Mouse (Mus musculus): ENCODE measurements around the gene Gnb3. TPM values are rescaled to one million over a fixed set of nuclear protein-coding genes. Genes with fewer than 3 reads are reported as not detected.
"Not testable (repeated sequence)": the region's sequence is repeated elsewhere in the genome, so short reads cannot be mapped to it uniquely, and the experiment has no call there.

Gene Gnb3
- polyA plus RNA-seq, 1 experiment from 2014 or later = 1.2 TPM

GRCm38 (mm10) chr6:124804341-124804740 lies 35.7 kb downstream of the Gnb3 start:
- Histone ChIP-seq H3K36me3 (ENCODE audit: insufficient read depth, low read length) (no peaks in the 10 kb centered on the region), H3K27me3 (ENCODE audit: insufficient read depth, low read length) (no peaks in the 10 kb centered on the region), H3K4me1 (replicated peaks; ENCODE audit: insufficient read depth, low read length) (peaks cover 10% of the 10 kb centered on the region; the same call in 1 of the 2 replicates), H3K4me2 (ENCODE audit: low read length) (no peak overlapping the region), H3K27ac (0 out of 2 replicates have a peak overlapping the region, but pooled peaks have one; percentile 94), H3K9me3 (replicated peaks; ENCODE audit: low read length) (no peaks in the 10 kb centered on the region), H3K9ac (ENCODE audit: low read depth, low read length) (no peak overlapping the region), H3K4me3 (replicated peaks; ENCODE audit: low read depth, low read length) (no peak overlapping the region)
- ATAC-seq (replicated peaks; ENCODE audit: low FRiP score, low read depth) = no peak
- no peak for DNase-seq (ENCODE audit: low spot score)
- 83% methylated on average over 3 of the region's 3 CpGs for WGBS
- no peak for TF ChIP-seq CTCF (IDR thresholded peaks at IDR 0.05; ENCODE audit: low read depth)

GRCm38 (mm10) chr6:124803691-124804090 lies 36.4 kb downstream of the Gnb3 start:
- not testable (repeated sequence) for ATAC-seq (replicated peaks; ENCODE audit: low FRiP score, low read depth)
- 94% methylated on average over 4 of the region's 4 CpGs for WGBS

DNA sequence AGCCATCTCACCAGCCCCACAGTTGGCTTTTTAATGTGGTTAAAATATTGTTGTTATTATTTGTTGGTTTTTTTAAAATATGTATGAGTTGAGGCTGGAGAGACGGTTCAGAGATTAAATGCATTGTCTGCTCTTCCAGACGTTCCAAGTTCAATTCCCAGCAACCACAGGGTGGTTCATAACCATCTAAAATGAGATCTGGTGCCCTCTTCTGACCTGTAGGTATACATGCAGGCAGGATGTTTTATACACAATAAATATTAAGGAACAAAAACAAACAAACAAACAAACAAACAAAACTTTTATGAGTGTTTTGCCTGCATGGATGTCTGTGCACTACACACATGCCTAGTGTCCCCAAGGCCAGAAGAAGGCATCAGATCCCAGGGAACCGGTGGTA lies 37.0 kb downstream of the Gnb3 start:
- no peak overlapping the region for H3K9ac ChIP-seq (ENCODE audit: low read depth, low read length)
- no peaks in the 10 kb centered on the region for H3K36me3 ChIP-seq (ENCODE audit: insufficient read depth, low read length)
- 85% methylated on average over 3 of the region's 3 CpGs for WGBS
- no peaks in the 10 kb centered on the region for H3K27me3 ChIP-seq (ENCODE audit: insufficient read depth, low read length)
- H3K4me1 ChIP-seq (replicated peaks; ENCODE audit: insufficient read depth, low read length) = peaks cover 7% of the 10 kb centered on the region; the same call in 1 of the 2 replicates
- no peak overlapping the region for H3K27ac ChIP-seq
- DNase-seq (ENCODE audit: low spot score) = no peak
- no peak for ATAC-seq (replicated peaks; ENCODE audit: low FRiP score, low read depth)
- no peaks in the 10 kb centered on the region for H3K9me3 ChIP-seq (replicated peaks; ENCODE audit: low read length)
- no peak overlapping the region for H3K4me3 ChIP-seq (replicated peaks; ENCODE audit: low read depth, low read length)
- no peak overlapping the region for H3K4me2 ChIP-seq (ENCODE audit: low read length)
- TF ChIP-seq CTCF (IDR thresholded peaks at IDR 0.05; ENCODE audit: low read depth) = peak; percentile 19

More at GRCm38 (mm10) chr6:124803691-124804090, 36.4 kb downstream of the Gnb3 start:
- not testable (repeated sequence) for H3K9ac ChIP-seq (ENCODE audit: low read depth, low read length); H3K36me3 ChIP-seq (ENCODE audit: insufficient read depth, low read length); H3K27me3 ChIP-seq (ENCODE audit: insufficient read depth, low read length); H3K4me1 ChIP-seq (replicated peaks; ENCODE audit: insufficient read depth, low read length); H3K9me3 ChIP-seq (replicated peaks; ENCODE audit: low read length); H3K4me2 ChIP-seq (ENCODE audit: low read length); DNase-seq (ENCODE audit: low spot score); H3K4me3 ChIP-seq (replicated peaks; ENCODE audit: low read depth, low read length); H3K27ac ChIP-seq

DNA sequence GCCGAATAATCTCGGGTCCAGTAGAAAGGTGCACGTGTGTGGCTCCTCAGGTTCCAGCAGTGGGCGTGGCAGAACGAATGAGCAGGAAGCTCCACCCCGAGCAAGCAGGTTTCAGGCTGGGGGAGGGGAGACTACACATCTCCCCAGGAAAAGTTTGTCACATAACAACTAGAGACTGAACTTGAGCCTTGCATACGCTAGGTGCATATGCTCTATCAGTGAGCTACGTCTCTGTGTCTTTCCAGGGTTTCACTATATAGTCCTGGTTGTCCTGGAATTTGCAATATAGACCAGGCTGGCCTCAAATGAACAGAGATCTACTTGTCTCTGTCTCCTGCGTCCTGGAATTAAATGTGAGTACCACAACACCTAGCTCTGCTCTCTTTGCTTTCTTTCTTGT lies 37.7 kb downstream of the Gnb3 start:
- H3K27me3 ChIP-seq (ENCODE audit: insufficient read depth, low read length); H3K4me1 ChIP-seq (replicated peaks; ENCODE audit: insufficient read depth, low read length); H3K9me3 ChIP-seq (replicated peaks; ENCODE audit: low read length); ATAC-seq (replicated peaks; ENCODE audit: low FRiP score, low read depth); H3K36me3 ChIP-seq (ENCODE audit: insufficient read depth, low read length); H3K4me3 ChIP-seq (replicated peaks; ENCODE audit: low read depth, low read length); DNase-seq (ENCODE audit: low spot score); H3K9ac ChIP-seq (ENCODE audit: low read depth, low read length): not testable (repeated sequence)
- H3K27ac ChIP-seq = peak overlapping the region; percentile 47; the same call in 1 of the 2 replicates
- H3K4me2 ChIP-seq (ENCODE audit: low read length) = peak overlapping the region; percentile 31
- 22% methylated on average over 4 of the region's 9 CpGs for WGBS

DNA sequence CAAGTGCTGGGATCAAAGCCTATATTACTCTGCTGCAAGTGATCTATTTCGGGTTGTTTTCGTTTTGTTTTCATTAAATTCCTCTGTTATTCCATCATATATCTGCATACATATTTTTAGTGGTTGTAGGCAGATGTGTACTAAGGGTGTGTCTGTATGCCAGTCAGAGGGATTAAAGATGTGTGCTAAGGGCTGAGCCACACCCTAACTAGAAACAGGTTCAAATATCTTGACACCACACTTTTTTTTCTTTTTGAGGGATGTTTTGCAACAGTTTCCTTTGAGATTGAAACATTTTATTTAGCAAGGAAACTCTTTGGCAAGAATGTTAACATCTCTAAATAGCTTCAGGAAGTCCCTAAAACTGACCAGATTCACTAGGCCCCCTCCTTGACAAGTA lies 43.9 kb downstream of the Gnb3 start:
- H3K4me2 ChIP-seq (ENCODE audit: low read length) = no peak overlapping the region
- 79% methylated on average over 2 of the region's 2 CpGs for whole genome bisulfite sequencing
- H3K9me3 ChIP-seq (replicated peaks; ENCODE audit: low read length) = no peaks in the 10 kb centered on the region
- TF ChIP-seq CTCF (IDR thresholded peaks at IDR 0.05; ENCODE audit: low read depth) = no peak
- no peak for DNase-seq (ENCODE audit: low spot score)
- H3K36me3 ChIP-seq (ENCODE audit: insufficient read depth, low read length) = no peaks in the 10 kb centered on the region
- H3K4me3 ChIP-seq (replicated peaks; ENCODE audit: low read depth, low read length) = no peak overlapping the region
- no peaks in the 10 kb centered on the region for H3K27me3 ChIP-seq (ENCODE audit: insufficient read depth, low read length)
- peak overlapping the region; percentile 78; the same call in 1 of the 2 replicates for H3K27ac ChIP-seq
- ATAC-seq (replicated peaks; ENCODE audit: low FRiP score, low read depth) = no peak
- no peaks in the 10 kb centered on the region for H3K4me1 ChIP-seq (replicated peaks; ENCODE audit: insufficient read depth, low read length)
- H3K9ac ChIP-seq (ENCODE audit: low read depth, low read length) = no peak overlapping the region

DNA sequence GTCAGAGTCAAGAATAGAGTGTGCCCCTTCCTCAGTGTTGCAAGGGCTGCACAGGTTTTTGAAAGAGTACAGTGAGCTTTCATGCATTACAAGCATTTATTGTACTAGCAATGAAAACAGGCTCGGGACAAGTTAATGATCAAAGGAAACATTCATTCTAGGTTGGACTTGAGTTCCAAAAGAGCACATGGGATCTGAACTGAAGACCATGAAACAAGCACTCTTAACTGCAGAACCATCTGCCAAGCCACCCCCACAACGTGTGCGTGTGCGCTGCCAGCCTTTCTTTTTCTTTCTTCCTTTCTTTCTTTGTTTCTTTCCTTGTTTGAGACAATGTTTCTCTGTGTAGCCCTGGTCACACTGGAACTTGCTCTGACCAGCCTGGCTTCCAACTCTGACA lies 44.3 kb downstream of the Gnb3 start:
- Histone ChIP-seq H3K27ac (peak overlapping the region; percentile 78; the same call in 1 of the 2 replicates), H3K9ac (ENCODE audit: low read depth, low read length) (no peak overlapping the region), H3K4me1 (replicated peaks; ENCODE audit: insufficient read depth, low read length) (no peaks in the 10 kb centered on the region), H3K4me2 (ENCODE audit: low read length) (no peak overlapping the region), H3K27me3 (ENCODE audit: insufficient read depth, low read length) (no peaks in the 10 kb centered on the region), H3K4me3 (replicated peaks; ENCODE audit: low read depth, low read length) (no peak overlapping the region), H3K9me3 (replicated peaks; ENCODE audit: low read length) (no peaks in the 10 kb centered on the region), H3K36me3 (ENCODE audit: insufficient read depth, low read length) (no peaks in the 10 kb centered on the region)
- no peak for TF ChIP-seq CTCF (IDR thresholded peaks at IDR 0.05; ENCODE audit: low read depth)
- peak; percentile 59; the same call in 1 of the 2 replicates for ATAC-seq (replicated peaks; ENCODE audit: low FRiP score, low read depth)
- 54% methylated on average over 4 of the region's 4 CpGs for WGBS
- no peak for DNase-seq (ENCODE audit: low spot score)

DNA sequence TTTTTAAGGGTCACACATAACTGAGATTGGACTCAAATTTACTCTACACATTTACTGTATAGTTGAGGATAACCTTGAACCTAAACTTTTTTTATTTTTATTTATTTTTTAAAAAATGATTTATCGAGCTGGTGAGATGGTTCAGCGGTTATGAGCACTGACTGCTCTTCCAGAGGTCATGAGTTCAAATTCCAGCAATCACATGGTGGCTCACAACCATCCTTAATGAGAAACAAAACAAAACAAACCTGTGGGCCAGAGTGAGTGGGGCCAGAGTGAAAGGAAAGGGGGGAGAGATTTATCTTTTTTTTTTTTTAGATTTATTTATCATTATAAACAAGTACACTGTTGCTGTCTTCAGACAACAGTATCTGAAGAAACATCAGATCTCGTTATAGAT lies 48.2 kb downstream of the Gnb3 start:
- Histone ChIP-seq H3K4me2 (ENCODE audit: low read length) (no peak overlapping the region), H3K4me3 (replicated peaks; ENCODE audit: low read depth, low read length) (no peak overlapping the region), H3K9me3 (replicated peaks; ENCODE audit: low read length) (no peaks in the 10 kb centered on the region), H3K9ac (ENCODE audit: low read depth, low read length) (no peak overlapping the region), H3K4me1 (replicated peaks; ENCODE audit: insufficient read depth, low read length) (no peaks in the 10 kb centered on the region), H3K27ac (no peak overlapping the region), H3K36me3 (ENCODE audit: insufficient read depth, low read length) (no peaks in the 10 kb centered on the region), H3K27me3 (ENCODE audit: insufficient read depth, low read length) (no peaks in the 10 kb centered on the region)
- WGBS = 76% methylated on average over 3 of the region's 3 CpGs
- ATAC-seq (replicated peaks; ENCODE audit: low FRiP score, low read depth) (no peak), DNase-seq (ENCODE audit: low spot score) (no peak)
- no peak for TF ChIP-seq CTCF (IDR thresholded peaks at IDR 0.05; ENCODE audit: low read depth)

Data from kidney, postnatal 0 days (tissue).